Mouse (Mus musculus) cerebellum, adult 18-20 months (tissue): ENCODE data around the gene Nmral1.
A peak's percentile ranks its signal among the peaks of the same experiment; 100 is the strongest.

Experiments
- DNase-seq, 2 experiments: peaks; one replicate each; pipeline ENCODE4 v3.0.0; 2021

The Nmral1 gene

DNA sequence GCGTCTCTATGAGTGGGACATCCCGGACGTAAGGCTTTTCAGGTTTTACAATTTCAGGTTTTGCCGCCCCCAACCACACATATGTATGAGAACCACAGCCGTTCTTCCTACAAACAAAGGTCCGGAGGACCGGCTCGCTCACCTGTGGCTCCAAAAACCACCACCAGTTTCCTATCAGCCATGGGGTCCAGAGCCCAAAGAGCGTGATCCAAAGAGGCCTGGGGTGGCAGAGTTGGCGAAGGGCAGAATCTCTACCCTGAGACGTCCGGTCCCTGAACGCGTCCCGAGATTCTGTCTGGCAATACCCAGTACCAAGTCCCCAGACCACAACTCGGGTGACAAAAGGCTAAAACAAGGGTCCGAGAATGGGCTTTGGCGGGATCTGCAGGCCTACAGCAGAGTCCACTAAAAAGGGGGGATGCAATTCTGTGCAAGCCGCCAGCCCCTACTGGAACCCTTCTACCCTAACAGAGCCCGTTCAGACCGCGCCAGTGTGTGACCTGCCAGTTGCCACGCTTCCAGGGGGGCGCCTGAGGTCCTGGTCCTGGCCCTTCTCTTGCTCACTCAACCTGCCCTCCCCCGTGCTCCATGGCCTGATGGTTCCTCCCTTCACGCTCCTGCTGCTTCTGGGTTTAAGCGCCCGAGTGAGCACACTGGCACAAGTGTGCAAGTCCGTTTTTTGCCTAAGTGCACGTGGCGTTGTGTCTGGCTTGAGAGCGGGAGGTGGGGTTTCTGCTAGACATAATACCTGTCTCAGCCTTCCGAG is at the start of gene Nmral1:
Nmral1 (minus strand) TSS at position 604 of the 766 bp plus-strand sequence.
- peak; percentile 80 to 81 for DNase-seq

GRCm38 (mm10) chr16:4768719-4769118 is 49.6 kb upstream of the Nmral1 start:
- DNase-seq: no peak

DNA sequence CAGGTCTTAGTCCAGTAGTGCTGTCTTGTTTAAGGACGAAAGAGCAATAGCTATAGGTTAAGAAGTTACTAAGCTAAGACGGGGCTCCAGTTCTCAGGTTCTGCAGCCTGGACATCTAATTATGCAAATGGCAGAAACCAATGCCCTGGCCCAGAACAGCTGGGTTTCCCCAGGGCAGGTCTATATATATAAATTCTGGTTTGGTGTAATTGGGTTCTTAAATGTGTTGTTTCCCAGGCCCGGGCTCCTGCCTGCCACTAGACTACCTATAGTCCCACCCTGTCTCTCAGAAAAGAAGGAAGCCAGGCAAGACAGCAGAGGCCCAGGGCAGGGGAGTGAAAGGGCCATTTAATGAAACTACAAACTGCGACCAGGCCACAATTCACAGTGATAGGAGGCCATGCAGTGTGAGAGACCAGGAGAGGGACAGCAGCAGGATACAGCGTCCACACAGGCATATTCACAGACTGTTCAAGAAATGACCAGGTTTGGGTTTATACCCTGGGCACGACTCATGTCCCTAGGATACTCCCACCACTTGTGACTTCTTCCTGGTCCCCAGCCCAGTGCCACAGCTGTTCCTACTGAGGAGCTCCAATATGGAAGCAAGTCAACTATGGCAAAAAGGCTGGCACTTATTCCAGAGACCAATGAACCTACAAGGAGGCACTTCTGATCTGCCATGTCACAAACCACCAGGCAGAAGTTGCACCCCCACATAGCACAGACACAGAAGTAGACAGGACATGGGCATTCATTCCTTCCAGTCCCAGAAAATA is 48.0 kb upstream of the Nmral1 start:
- DNase-seq: peak in 1 of 2 experiments; percentile 21

DNA sequence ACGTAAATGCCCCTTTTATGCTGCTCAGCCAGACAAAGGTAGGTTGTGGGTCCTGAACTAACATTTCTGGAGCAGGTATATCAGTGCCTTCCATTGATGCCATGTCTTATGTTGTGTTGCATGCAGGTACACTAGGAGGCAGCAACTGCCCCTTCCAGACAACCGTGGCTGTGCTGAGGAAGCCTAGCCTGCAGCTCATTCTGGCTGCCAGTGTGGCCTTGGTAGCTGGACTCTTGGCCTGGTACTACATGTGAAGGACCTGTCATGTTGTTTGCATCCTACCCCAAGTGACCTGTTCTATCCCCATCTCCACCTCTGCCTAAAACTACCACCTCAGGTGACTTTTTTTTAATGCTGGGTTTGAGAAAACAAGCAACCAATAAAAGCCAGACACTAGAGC is 46.7 kb upstream of the Nmral1 start:
- DNase-seq: no peak

- DNase-seq: no peak
These were observed 44.1 kb upstream of the Nmral1 start for GRCm38 (mm10) chr16:4763276-4763675.

- no peak for DNase-seq
These were observed 43.3 kb upstream of the Nmral1 start for GRCm38 (mm10) chr16:4762437-4762836.

DNA sequence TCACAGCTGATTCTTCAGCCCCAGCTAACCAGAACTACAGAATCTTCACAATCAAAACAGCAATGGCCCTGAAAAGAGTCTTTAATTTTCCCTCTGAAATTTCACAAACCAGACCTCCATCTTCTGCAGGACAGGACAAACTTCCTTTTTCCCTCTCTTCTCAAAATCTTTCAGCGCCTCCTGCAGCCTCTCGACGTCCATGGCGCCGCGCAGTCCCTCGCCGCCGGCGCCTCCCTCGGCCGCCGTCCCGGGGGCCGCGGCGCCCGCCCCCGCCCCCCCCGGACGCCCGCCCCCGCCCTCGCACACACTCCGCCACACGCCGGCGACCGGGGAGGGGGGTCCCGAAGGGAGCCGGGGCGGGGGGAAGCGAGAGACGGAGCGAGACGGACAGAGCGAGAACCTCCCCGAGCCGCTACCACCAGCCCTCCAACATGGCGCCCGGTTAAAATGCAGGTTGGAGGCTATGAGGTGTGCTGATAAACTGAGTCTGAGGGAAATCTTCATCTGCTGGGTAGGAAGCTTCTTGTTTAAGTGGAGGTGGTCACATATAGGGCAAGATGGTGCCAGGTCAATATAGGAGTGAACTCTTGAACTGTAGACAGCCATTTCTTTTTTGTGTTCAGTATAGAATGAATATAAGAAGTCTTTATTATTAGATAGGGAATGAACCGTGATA is 37.6 kb upstream of the Nmral1 start:
- peak in 1 of 2 experiments; percentile 23 for DNase-seq

GRCm38 (mm10) chr16:4754045-4754444 is 34.9 kb upstream of the Nmral1 start:
- DNase-seq: no peak

DNA sequence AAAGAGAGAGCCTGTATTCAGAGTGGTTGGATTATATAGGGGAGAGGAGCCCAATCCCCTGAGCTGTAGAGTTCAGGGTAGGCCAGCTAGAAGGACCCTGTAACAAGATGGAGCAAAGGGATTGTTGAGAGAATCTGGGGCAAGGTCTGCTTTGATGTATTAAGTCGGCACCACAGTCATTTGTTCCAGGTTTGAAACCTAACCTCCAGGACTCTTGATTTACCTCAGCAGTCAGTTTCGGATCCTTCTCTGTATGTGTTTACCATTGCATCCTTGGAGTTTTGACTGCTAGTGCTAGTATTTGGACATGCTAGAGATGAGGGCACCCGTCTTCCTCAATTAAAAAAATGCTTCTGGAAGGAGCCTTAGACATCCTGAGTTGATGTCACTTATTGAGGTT is 33.0 kb upstream of the Nmral1 start:
- no peak for DNase-seq

DNA sequence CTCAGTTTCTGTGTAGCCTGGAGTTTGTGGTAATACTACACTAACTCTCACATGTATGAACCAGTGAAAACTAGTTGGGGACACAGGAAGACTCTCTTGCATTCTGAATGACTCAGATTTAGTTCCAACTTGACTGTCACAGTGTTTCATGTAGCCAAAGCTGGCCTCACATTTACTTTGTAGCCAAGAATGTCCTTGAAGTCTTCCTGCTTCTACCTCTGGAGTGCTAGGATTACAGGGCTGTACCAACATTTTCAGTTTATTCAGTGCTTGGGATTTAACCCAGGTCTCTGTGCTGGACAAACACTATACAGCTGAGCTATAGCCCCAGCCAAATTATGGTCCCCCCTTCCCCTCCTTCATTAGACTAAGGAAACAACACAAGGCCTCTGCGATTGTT is 23.0 kb upstream of the Nmral1 start:
- no peak for DNase-seq

DNA sequence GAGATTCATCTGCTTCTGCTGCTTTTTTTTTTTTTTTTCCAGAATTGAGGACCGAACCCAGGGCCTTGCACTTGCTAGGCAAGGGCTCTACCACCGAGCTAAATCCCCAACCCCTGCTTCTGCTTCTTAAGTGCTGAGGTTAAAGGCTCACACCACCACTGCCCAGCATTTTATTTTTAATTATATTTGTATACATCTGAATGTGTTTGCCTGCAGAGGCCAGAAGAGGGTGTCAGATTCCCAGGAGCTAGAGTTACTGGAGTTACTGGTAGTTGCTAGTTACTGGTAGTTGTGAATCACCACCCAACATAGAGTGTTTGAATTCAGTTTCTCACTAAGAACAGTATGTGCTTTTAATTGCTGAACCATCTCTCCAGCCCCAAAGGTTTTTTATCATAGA is 20.8 kb upstream of the Nmral1 start:
- DNase-seq: no peak

- DNase-seq: no peak
These were observed 17.1 kb upstream of the Nmral1 start for GRCm38 (mm10) chr16:4736262-4736661.

GRCm38 (mm10) chr16:4730776-4731358 is 11.7 kb upstream of the Nmral1 start:
- DNase-seq: no peak

- no peak for DNase-seq
These were observed 8.8 kb upstream of the Nmral1 start for GRCm38 (mm10) chr16:4727963-4728362.

DNA sequence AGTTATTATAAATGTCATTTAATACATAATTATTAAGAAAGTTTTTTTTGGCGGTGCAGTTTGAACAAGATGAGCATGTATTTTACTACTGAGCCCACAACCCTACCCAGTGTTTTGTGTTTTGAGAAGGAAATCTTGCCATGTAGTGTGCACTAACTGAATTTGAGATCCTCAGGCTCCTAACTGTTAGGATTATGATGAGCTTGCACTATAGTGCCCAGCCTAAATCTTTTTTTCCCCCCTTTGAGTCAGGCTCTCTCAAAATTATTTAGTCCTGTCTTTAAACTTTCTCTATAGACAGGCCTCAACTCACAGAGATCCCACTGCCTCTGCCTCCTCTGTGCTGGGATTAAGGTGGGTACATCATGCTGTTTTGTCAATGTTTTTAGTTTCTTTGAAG is 8.4 kb upstream of the Nmral1 start:
- no peak for DNase-seq

DNA sequence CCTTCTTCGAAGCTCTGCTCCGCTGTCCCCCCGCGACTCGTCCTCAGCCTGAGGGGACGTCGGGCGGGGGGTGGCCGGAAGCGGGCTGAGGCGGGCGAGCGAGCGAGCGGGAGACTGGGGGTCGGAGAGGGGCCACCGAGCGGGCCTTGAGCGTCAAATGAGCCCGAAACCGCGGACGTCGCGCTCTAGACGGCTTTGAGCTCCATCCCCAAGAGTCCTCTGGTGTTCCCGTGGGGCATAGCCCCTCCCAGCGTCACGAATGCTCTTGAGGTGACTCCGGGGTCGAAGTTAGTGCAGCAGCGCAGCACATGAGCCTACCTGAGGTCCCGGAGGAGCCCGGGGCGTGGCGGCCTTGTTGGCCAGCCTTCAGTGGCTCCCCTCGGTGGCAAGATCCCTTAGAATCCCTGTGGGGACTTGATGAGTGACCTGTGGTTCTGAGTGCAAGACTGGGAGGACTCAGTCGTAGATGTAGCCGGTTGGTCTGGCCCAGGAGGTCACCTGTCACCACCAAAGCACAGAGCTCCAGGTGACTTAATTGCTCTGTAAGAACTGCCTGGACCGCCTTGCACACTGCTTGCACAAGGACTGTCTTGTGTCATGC is 7.5 kb upstream of the Nmral1 start:
- DNase-seq: peak in 1 of 2 experiments; percentile 51

DNA sequence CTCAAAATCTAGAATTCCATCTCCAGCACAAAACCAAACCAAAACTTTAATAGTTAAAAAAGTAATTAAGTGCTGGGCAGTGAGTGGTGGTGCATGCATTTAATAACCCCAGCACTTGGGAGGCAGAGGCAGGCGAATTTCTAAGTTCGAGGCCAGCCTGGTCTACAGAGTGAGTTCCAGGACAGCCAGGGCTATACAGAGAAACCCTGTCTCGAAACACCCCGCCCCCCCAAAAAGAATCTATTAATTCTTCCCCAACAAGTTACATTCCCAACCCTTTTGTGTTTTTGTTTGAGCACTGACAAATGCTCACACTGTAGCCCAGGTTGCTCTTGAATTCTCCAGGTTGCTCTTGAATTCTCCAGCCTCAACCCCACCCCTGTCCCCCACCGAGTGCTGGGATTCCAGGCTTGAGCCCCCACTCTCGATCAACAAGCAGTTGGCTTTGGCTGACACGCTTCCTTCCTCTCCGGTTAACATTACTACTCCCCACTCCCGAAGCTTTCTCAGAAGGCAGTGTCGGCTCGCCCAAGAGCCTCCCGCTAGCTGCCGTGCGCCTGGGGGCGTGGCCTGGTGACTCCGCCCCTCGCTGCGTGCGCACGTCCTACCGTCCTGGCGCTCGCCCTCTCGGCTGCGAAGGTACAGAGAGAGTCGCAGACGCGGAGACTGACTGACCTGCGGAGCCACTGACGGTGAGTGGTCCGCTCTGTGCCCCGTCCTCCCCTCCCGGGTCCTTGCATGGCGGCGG is 6.8 kb upstream of the Nmral1 start, which contains the start of gene Hmox2:
Hmox2 (plus strand) TSS at position 582 of the 748 bp plus-strand sequence.
- DNase-seq: peak; percentile 95 to 98

GRCm38 (mm10) chr16:4725266-4725665 is 6.1 kb upstream of the Nmral1 start:
- DNase-seq: no peak

DNA sequence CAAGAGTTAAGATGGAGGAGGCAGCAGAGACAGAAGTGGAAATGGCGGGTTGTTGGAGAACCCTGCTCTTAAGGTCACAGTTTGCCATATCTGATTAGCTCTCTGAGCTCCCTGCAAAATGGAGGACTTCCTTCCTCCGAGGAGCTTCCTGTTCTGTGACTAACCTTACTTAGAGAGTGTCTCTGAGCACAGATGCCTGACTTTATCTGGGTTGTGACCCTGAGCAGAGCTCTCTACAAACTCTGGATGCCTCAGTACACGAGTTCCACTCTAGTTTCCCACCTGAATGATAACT is 3.7 kb upstream of the Nmral1 start:
- DNase-seq: no peak

- no peak for DNase-seq
These were observed 3.2 kb upstream of the Nmral1 start for GRCm38 (mm10) chr16:4722128-4722914.

DNA sequence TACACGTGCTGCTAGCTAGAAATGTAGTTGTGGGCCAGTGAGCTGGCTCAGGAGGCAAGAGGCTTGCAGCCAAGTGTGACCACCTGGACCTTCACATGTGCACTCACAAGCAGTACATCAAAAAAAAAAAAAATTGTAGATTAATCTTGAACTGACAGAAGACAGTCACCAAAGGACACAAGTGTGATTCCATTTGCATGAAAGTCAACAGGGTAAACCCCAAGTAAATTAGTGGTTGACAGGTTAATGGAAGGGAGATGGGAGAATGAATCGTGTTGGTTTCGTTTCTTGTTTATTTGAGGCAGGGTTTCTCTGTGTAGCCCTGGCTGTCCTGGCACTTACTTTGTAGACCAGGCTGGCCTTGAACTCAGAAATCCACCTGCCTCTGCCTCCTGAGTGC is 1.3 kb downstream of the Nmral1 start:
- DNase-seq: peak in 1 of 2 experiments; percentile 18
